Mouse (Mus musculus) embryo, embryonic 11 days (tissue): Measurements from ENCODE around the gene Gpr132.

ENCODE experiments used
- DNase-seq: peaks from one replicate; pipeline ENCODE4 v3.0.0-alpha.2; 2015

The Gpr132 gene

GRCm38 (mm10) chr12:112816294-112816693, 51.7 kb downstream of the Gpr132 start:
- DNase-seq = peak; percentile 69

- DNase-seq = no peak
Measured at GRCm38 (mm10) chr12:112814682-112815470, 53.2 kb downstream of the Gpr132 start.

- no peak for DNase-seq
Measured at GRCm38 (mm10) chr12:112813370-112813769, 54.7 kb downstream of the Gpr132 start.

GRCm38 (mm10) chr12:112810092-112810885, 57.7 kb downstream of the Gpr132 start:
- no peak for DNase-seq

GRCm38 (mm10) chr12:112809641-112810040, 58.4 kb downstream of the Gpr132 start:
- DNase-seq = no peak

GRCm38 (mm10) chr12:112808587-112809364, 59.3 kb downstream of the Gpr132 start, which contains the start of gene Clba1:
Clba1 (plus strand) TSS chr12:112808937.
- peak; percentile 97 for DNase-seq

GRCm38 (mm10) chr12:112808212-112808586, 59.8 kb downstream of the Gpr132 start:
- no peak for DNase-seq

GRCm38 (mm10) chr12:112807796-112808195, 60.2 kb downstream of the Gpr132 start:
- DNase-seq = no peak

GRCm38 (mm10) chr12:112806044-112806443, 62.0 kb downstream of the Gpr132 start:
- DNase-seq = no peak

- DNase-seq = no peak
Measured at GRCm38 (mm10) chr12:112804046-112804445, 64.0 kb downstream of the Gpr132 start.

- DNase-seq = no peak
Measured at GRCm38 (mm10) chr12:112802917-112803316, 65.1 kb downstream of the Gpr132 start.

GRCm38 (mm10) chr12:112801864-112802846, 65.9 kb downstream of the Gpr132 start, which contains the start of gene Ahnak2:
Ahnak2 (minus strand) TSS chr12:112802657.
- peak; percentile 88 for DNase-seq
